Mouse (Mus musculus): ENCODE results near the gene Bbof1. TPM values are rescaled to one million over a fixed set of nuclear protein-coding genes. Genes with fewer than 3 reads are reported as not detected.

The Bbof1 gene
- total RNA-seq, 4 experiments from 2014 or later: 0.92 to 2.3 (median 1.4) TPM

- DNase-seq (ENCODE audit: low spot score): no peak
Measured at GRCm38 (mm10) chr12:84400068-84400467, 8.8 kb upstream of the Bbof1 start.

GRCm38 (mm10) chr12:84400653-84401052 lies 8.2 kb upstream of the Bbof1 start:
- no peak for DNase-seq (ENCODE audit: low spot score)

DNA sequence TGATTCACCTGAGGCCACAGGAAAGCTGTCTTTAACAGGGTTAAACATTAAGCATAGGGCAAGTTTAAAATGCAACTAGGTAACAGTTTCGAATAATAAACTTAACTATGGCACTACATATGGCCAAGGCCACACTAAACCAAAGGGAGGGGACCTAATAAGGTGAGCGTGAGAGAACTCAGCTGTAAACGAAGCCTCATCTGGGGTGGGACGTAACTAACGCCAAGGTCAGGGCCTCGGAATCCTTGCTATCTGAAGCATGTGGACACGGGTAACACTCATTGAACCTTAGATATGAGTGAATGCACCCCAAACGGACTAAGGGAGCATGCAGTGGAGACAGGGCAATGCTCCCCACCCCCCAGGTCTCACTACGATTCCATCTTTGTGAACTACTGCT lies 5.9 kb upstream of the Bbof1 start:
- DNase-seq (ENCODE audit: low spot score): no peak

GRCm38 (mm10) chr12:84404541-84404940 lies 4.3 kb upstream of the Bbof1 start:
- no peak for DNase-seq (ENCODE audit: low spot score)

GRCm38 (mm10) chr12:84407259-84407658 lies 1.6 kb upstream of the Bbof1 start:
- no peak for DNase-seq (ENCODE audit: low spot score)

GRCm38 (mm10) chr12:84407874-84408818 lies 725 bp upstream of the Bbof1 start:
- no peak for DNase-seq (ENCODE audit: low spot score)

DNA sequence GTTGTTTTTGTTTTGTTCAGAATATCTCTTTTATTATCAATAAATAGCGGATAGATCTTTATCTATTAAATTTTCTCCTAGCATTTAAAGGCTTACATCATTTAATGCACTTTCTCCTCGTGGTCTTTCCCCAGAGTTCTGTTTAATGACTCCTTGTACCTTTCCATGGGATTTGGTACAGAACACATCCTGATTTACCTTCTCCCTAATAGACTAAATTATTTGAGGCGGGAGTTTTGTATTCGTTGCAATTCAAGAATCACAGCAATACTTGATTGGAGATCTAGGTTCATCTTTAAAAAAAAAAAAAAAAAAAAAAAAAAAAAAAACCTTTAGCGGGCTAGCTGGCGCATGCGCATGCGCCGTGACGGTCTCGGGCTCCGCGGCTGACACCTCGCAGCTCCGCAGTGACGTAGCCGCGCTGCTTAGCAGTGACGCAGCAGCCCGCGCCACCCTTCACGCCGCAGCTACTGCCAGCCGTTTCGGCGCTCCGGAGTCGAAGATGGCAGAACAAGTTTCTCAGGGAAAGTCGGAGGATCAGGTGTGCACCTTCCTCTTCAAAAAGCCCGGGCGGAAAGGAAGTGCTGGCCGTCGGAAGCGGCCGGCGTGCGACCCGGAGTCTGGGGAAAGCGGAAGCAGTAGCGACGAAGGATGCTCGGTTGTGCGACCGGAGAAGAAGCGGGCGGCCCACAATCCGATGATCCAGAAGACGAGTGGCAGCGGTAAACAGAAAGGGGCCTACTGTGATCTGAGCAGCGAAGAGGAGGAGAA lies 8.1 kb downstream of the Bbof1 start, which contains the start of gene Rnf113a2:
TSS of gene Rnf113a2 (plus strand) at position 363 of the 771 bp plus-strand sequence.
- peak; percentile 64 for DNase-seq (ENCODE audit: low spot score)

DNA sequence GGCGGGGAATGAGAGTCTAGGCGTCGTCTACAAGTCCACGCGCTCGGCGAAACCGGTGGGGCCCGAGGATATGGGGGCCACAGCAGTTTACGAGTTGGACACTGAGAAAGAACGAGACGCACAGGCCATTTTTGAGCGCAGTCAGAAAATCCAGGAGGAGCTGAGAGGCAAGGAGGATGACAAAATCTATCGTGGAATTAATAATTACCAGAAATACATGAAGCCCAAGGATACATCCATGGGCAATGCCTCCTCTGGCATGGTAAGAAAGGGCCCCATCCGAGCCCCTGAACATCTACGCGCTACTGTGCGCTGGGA lies 8.7 kb downstream of the Bbof1 start:
- DNase-seq (ENCODE audit: low spot score): no peak

DNA sequence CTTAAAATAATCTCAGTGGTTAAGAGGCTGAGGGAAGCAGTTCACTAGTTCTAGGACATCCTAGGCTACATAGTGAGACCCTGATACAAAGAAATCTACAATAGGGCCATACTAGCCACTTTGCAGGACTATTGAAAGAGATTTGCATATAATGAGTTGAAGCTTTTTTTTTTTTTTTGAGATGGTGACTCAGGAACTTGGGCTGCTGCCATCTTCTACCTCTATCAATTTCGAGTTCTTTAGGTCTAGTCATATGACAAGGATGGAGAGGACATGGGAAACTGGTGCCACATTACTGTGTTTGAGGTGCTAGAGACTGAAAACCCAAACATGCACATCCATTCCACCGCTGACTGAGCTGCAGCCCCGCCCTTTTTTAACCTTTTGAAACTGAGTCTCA lies 15.1 kb downstream of the Bbof1 start:
- DNase-seq (ENCODE audit: low spot score): no peak

DNA sequence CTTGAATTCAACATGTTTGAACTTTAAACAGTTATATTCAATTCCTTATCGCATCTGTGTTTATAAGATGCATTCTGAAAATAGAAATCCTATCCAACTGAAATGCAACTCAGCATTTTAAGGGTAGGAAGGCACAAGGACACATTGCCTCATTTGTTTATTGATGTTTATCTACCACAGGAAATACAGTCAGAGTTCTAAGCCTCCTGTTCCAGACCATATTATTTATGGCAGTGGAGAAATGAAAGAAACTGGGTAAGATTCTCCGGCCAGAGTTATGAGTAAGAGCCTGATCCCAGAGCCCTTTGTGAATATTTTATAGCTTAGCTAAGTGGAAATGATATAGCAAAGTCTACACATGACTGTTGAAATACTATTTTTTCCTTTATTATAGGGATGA lies 21.0 kb downstream of the Bbof1 start:
- DNase-seq (ENCODE audit: low spot score): no peak

DNA sequence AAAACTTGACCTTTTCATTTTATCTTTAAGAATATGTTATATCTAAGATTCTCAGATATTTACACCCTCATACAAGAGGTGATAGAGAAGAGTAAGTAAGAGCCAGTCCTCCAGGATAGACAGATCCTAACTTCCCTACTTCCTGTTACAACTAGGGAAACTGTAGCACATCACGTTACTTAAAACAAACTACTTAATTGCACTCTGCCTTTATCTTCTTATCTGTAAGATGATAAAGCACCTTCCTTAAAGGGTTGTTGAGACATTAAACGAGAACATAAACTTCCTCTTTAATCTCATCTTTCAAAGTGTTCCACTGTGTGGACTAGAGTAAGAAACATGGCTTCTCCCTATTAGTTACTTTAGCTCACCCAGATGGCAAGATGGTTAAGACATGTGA lies 29.8 kb downstream of the Bbof1 start:
- no peak for DNase-seq (ENCODE audit: low spot score)

- no peak for DNase-seq (ENCODE audit: low spot score)
Measured at GRCm38 (mm10) chr12:84442526-84442925, 33.7 kb downstream of the Bbof1 start.

DNA sequence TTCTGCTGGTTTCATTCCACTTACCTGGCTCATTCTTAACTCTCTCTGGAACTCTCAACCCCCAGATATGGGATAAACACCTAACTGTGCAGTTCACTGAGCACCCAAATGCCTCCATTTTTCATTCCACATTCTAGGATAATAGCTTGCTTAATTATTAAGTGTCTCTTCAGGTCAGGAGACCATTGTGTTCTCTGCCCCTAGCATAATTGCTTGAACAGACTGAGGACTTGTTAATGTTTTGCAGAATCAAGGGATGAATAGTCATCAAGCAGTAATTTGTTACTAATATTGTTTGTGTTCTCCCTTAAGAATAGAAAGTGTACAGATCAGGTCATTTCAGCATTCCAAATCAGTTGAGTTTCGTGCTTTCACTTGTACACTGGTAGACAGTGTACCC lies 38.5 kb downstream of the Bbof1 start:
- no peak for DNase-seq (ENCODE audit: low spot score)

GRCm38 (mm10) chr12:84448181-84448580 lies 39.3 kb downstream of the Bbof1 start:
- DNase-seq (ENCODE audit: low spot score): no peak

GRCm38 (mm10) chr12:84449887-84450286 lies 41.0 kb downstream of the Bbof1 start:
- DNase-seq (ENCODE audit: low spot score): no peak

GRCm38 (mm10) chr12:84450351-84450717 lies 41.5 kb downstream of the Bbof1 start:
- DNase-seq (ENCODE audit: low spot score): peak; percentile 53

DNA sequence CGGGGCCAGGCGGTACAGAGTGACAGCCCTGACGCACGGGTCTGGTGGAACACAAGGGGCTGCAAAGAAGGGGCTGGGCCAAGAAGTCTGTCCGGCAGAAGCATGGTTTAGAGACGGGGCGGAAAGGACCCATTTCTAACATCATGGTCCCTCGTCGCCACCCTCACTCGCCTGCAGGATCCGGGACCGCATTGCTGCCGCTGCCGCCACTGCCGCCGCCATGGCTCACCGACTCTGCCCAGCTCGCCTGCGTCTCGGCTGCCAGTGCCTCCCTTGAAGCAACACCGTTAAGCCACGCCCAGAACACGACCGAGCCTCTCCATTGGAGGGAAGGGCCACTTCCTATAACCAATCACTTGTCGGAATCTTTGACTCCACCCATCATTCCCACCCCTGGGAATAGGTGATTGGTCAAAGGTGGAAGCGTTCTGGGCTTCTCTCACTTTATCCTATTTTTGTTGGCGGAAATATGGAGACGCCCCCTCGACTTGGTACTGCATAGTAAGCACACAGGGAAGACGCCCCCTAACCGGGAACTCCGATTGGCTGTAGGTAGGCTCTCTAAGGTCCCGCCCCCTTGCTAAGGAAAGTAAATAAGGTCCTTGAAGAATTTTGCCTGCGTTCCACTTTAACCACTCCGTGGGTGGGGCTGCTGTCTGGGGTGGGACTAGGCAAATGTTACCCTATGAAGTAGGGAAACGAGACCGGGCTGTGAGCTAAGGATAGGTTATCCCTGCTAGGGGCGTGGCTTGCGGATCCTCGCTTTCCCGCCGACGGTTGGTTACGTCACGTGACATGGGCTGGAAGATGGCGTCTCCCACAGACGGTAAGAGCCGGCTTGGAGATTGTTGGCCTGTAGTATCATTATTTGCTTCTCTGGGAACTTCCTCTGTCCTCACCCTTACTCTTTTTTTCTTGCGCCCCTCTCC lies 42.1 kb downstream of the Bbof1 start, which contains the start of the genes Aldh6a1 and Lin52:
TSS of gene Aldh6a1 (minus strand) at position 287 of the 929 bp plus-strand sequence.
TSS of gene Lin52 (plus strand) at position 705 of the 929 bp plus-strand sequence.
- DNase-seq (ENCODE audit: low spot score): peak; percentile 99

DNA sequence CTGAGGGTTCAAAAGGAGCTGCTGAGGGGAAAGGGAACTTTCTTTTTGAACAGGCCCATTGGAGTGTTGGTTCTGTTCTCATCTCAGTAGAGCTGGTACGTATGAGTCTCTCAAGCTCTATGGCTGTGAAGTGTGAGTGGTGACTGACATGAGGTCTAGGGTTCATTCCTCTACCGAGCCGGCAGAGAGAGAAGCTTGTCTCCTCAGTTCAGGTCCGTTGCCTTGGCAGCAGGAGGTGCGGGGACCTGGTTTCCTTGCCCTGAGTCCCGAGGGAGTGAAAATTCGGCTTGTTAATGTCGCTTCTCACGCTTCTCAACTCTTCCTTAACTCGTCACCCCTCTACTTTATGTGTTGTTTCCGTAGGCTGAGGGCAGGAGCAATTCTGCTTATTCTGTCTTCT lies 42.9 kb downstream of the Bbof1 start:
- DNase-seq (ENCODE audit: low spot score): no peak

GRCm38 (mm10) chr12:84456911-84457310 lies 48.0 kb downstream of the Bbof1 start:
- no peak for DNase-seq (ENCODE audit: low spot score)

GRCm38 (mm10) chr12:84459845-84460244 lies 51.0 kb downstream of the Bbof1 start:
- no peak for DNase-seq (ENCODE audit: low spot score)

GRCm38 (mm10) chr12:84461416-84461815 lies 52.5 kb downstream of the Bbof1 start:
- DNase-seq (ENCODE audit: low spot score): no peak

GRCm38 (mm10) chr12:84462856-84463255 lies 54.0 kb downstream of the Bbof1 start:
- DNase-seq (ENCODE audit: low spot score): no peak
